Mouse (Mus musculus): ENCODE results near the gene Lamc1.

Lamc1 gene

DNA sequence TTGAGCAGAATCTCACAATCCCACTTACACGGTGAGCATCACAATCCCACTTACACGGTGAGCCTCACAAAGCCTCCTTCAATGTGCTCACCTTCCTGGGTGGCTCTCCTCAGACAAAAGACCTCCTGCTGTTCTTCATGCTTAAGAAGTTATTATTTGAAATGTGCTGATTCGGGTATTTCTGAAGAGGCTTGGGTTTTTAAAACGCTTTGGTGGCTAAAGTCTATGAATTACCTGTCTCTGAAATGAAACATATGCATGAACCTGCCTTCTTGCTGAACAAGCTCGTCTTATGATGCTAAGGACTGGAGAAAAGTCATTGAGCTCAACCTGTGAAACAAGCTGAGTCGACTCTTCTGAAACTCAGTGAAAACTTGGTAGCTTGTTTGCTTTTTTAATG lies 36.6 kb downstream of the Lamc1 start:
- DNase-seq: no peak

DNA sequence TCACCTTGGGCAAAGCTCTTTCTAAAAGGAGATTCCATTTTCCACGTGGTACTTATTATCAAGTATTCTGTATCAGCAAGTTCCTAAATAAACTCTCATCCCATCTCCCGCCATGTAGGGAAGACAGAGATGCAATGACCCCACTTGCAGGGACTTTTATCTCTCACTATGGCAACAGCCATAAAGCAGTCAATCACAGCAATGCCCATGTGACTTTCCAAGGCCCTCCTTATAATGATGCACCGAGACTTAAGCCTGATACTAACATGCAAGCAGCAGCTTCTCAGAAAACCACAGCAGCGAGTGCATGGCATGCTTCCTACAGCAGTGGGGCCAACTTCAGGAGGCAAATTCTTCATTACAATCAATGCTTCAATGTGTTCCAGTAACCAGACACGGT lies 39.7 kb downstream of the Lamc1 start:
- DNase-seq: no peak

DNA sequence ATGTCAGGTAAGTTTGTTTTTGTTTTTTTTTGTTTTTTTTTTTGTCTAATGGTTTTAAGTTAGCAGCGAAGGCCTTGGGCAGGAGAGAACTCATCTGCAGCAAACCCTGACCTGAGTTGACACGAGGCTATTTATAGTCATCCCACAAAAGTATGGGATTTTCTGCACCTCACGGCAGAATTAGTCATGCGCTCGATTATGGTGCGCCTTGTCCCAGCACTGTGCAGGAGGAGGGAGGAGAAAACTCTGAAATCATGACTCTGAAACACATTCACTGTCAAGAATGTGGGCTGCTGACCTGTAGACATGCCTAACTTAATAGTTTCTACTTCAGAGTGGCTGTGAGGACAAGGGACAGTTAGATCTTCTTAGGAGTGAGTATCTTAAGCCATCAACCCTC lies 40.4 kb downstream of the Lamc1 start:
- no peak for DNase-seq

DNA sequence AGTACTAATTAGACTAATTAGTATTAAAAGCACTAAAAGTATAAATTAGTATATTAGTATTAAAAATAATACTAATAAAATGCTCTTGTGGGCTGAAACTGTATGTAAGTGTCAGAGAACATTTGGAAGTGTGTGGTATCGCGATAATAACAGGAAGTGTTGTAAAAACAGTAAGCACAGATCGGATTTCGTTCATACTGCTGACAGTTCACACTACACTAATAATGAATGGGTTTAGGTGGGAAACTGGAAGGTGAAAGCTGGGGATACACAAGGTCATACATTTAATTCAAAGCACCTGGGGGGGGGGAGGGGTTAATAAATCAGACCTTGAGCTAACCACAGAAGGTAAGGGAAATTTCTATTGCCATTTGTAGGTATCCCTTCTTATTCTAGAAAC lies 41.2 kb downstream of the Lamc1 start:
- no peak for DNase-seq

DNA sequence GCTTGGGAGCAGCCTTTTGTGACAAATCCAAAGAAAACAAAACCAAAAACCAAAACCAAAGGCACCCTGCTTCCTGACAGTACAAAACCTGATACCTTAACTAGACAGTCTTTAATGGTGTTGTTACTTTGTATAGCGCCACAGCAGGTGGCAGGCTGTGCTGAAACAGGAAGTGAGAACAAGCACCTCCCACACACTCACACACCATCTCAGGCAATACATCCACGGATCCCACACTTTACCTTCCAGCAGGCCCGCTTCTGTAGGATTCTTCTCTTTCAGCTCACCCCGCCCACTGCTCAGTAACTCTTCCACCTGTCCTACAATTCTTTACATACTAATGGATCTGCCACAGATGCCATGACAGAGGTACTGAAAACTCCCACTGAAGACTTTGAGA lies 44.6 kb downstream of the Lamc1 start:
- no peak for DNase-seq

DNA sequence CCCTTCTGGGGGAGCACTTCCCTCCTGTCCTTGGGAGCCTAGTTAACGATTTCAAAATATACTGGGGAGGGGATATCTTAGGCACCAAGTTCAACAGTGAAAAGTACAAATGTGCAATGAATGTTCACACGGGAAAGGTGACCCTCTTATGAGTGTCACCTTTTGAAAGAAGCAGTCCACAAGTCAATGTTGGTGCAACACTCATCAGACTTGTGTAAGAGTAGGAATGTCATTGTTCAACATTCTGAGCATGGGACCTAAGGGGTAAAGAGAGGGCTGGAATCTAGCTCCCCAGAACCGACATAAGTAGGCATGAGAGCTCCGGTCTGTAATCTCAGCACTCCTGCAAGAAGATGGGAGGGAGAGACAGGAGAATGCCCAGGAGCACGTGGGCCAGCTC lies 45.1 kb downstream of the Lamc1 start:
- DNase-seq: no peak

DNA sequence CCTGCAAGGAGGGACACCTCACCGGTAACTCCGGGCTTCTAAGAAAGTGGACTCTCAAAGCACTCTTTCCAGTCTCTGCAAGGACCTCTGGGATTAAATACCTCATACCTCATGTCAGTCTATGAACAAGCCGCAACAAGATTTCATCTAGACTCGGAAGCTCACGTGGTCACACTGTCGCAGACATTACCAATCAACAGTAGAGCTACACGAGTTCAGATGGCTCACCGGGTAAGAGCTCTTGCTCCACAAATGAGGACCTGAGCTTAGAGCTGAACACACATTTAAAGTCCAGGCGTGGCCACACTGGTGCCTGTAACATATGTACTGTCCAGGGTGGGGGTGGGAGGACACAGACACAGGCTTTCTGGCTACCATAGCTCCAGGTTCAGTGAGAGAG lies 46.4 kb downstream of the Lamc1 start:
- no peak for DNase-seq

DNA sequence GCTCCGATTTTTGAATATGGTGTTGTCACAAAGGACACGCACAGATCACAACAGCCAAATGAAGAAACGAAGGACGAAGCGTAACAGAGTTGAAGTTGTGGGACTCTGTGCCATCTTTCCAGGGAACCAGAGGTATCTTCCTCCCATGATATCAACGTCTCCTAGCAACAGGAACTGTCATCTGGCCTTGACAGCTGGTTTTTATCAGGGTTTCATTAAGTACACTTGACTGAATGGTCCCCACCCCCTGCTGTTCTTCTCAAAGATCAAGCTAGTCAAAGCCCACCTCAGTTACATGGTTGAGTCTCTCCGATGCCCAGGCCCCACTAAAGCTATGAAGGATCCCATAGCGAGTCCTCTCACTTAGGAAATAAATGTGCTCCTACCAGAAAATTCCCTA lies 47.4 kb downstream of the Lamc1 start:
- no peak for DNase-seq

DNA sequence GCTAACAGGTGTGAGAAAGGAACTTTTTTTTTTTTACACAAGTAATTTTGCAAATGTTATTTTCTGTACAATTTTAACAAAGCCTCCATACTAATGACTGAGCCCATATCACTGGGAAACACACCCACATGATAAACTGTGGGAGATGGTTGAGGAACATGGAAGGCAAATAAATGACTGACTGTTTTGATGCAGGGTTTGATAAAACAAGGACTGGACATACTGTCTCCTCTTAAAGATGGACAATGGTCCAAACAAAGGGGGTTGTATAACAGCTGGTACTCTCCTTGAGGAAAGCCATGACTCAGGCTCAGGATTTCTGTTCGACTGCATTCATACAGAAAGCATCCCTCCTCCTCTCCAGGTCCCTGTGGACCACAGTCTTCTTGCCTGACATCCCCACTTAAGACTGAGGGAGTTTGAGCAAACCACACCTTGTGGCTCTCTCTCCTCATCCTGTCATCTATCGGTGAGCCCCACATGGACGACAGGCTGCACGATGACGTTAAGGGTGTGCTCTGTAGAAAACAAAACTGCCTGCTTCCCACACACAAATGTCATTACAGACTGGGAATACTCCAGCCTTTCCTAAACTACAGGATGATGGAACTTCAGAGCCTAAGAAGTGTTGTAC lies 50.1 kb downstream of the Lamc1 start:
- no peak for DNase-seq

DNA sequence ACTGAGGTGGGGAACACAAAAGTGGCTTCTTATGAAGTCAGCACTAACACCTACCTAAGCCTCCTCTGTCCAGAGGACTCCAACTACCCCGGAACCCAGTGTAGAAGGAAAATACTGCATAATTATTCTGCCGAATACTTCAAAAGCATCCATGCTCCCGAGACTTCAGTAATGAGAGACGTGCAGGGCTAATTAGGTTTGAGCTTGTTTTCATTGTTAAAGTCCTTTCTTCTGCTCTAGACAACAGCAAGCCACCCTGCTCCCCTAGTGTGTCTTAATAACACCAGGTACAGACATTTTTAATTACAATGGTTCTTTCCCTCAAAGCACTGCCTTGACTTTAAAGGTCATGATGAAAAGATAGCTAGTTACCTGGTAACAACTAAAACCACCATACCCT lies 51.1 kb downstream of the Lamc1 start:
- DNase-seq: no peak

DNA sequence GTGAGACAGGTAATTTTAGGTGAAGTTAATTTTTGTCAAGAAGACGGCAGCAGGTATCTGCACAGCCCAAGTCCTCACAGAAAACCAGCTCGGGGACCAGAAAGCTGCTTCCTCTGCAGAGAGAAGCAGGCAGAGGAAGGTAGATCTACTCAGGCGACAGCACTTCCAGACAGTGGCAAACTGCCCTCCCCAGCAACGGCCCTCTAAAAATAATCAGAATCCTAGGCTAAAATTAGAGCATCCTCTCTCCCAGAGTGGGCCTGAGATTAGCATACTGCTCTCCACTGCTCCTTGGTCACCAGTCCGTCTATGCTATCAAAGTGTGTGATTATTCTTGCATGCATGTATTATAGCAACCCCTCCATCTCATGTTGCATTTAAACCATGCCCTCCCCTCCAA lies 52.2 kb downstream of the Lamc1 start:
- DNase-seq: no peak

DNA sequence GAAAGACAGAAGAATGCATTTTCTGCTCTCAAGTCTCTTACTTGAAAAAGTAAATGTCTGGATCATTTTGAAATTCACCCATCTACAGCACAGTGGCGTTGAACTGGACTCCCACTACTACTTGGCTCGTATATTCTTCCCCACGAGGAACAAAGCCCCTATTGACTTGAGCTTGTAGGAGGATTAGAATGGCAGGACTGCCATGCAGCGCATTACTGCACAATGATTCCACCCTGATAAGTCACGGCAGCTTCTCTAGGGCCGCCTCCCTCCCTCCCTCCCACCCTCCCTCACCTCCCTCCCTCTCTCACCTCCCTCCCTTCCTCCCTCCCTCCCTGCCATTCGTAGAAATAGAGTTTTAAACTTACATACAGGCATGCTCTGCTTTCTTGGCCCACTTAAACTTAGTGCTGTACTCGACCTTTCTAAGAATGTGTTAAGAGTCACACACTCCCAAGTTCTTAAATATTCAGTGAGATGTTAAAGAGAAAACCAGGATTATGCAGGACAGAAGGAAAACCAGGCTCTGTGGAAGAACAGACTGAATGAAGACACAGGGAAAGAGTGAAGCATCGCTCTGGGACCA lies 54.5 kb downstream of the Lamc1 start:
- no peak for DNase-seq

DNA sequence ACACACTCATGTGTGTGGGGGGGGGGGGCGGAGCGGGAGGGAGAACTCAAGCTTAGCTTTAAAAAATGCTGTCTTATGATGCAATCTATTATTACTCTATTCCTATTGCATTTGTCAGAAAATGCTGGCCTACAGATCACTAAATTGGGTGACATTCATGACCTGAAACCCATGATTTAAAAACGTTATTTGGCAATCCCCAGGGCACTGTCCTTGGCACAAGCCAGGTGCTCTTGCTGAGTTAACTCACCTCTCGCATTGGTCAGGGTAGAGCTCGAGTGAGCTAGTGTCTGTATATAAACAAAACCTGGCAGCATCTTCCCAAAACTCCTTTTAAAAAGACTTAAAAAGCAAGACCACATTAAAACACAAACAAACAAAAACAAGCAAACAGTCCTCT lies 57.1 kb downstream of the Lamc1 start:
- DNase-seq: no peak

DNA sequence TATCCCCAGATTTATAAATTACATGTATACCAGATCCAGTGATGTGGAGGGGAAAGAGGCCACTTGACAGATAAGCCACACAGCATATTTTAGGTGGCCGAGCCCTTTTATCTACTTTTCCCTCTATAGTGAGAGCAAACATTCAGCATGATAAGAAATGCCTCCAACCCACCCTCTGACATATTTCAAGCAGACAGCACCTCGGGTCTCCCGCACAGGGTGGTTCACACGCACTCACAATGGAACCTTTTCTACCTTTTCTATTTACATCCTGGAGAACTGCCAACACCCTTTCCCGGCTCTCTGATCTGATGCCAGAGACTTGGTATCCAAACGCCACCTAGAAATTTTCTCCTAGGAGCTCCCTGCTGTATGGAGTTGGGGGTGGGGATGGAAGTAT lies 58.0 kb downstream of the Lamc1 start:
- DNase-seq: peak; percentile 49

DNA sequence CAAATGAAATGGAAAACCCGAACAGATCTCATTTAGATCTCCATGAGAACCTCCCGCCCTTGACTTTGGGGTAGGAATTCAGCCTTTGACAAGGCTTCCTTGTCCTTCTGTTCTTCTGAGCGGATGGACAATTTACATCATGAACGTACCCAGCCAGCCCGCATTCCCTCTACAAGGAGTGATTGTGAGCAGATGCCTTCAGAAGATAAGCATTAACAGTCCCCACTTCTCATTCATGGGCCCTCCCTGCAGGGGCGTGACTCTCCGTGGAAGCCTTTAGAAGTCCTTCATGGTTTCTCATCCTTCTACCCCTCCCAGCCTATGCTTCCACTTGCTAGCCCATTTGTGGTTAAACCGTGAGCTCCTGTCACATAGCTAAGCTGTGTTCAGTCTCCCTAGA lies 58.9 kb downstream of the Lamc1 start:
- no peak for DNase-seq

DNA sequence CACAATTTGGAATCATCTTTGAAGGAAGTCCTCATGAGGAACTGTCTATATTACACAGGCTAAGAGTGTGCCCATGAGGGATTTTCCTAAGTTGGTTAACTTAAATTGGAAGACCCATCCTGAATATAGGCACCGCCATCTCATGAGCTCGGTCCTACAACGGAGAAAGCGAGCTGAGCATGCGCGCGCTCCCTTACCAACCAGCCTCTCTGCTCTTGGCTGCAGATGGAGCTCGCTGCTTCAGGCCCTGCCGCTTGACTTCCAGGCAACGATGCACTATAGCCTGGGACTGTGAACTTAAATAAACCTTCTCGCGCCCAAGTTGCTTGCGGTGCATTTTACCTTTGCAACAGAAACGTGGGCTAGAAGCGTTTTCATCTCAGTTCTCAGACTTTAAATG lies 61.8 kb downstream of the Lamc1 start:
- DNase-seq: no peak

DNA sequence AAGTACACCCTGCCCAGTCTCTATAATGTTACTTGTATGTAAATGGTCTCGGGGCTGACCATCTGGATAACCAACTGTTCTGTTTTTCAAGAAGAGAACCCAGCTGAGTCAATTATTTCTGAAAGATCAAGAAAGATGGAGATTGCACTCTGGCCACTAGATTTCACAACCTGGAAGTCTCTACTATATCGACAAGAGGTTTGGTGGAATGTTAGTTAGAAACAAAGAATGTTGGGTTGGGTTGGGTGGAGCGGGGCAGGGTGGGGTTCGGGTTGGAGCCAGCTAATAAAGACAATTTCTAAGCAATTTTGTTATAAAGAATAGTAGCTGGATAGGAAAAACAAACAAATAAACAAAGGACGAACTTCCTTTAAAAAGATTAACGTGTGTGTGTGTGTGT lies 62.9 kb downstream of the Lamc1 start:
- DNase-seq: no peak

DNA sequence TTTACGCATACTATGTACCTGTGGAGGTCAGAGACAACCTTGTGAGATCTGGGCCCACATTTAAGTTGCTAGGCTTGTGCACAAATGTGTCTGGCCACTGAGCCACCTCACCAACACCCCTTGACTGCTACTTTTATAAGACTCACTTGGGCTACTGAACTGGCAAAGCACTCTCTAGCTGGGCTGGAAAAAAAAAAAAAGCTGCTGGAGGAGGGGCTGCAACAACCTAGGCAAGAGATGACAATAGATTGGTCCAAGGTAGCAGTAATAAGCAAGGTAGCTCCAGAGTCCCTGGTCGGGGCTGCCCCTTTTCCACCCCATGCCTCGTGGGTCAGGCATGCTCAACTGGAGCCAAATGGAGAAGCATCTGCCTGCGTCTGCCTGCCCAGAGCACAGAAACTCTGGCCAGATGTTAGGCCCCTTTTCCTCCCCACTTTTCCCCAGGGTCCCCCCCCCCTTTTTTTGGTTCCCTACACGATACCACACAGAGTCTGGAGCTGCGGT lies 63.7 kb downstream of the Lamc1 start:
- DNase-seq: no peak

DNA sequence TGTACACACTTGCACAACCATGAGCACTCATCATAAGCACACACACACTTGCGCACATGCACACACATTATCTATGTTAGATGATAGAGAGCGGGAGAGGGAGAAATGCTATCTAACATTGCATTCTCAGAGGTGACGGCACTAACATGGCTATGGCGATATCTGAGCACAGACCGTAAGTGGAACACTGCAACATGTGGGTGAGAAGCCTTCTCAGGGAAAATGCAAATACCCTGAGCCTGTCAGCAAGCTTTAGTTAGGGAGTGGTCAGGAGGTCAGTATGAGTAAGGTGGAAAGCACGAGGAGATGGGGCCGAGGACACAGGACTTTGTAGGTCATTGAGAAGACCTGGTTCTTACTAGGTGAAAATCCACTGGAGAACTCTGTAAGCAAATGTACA lies 64.3 kb downstream of the Lamc1 start:
- DNase-seq: no peak

DNA sequence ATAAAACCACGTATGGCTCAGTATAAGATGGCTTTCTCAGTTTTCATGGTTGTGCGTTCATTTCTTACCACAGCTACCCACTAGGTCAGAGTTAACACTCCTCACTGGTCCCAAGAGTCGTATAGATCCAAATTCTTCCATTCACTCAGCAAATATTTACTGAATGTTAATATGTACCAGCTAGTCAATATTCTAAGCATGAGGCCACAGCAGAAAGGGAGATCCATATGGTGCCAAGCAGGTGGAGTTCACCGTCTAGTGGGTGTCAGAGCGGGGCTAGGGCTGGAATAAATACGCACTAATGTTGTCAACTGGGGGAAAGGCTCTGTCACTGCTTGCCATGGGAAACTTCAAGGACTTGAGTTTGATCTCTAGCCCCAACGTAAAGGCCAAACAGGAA lies 64.9 kb downstream of the Lamc1 start:
- no peak for DNase-seq

DNA sequence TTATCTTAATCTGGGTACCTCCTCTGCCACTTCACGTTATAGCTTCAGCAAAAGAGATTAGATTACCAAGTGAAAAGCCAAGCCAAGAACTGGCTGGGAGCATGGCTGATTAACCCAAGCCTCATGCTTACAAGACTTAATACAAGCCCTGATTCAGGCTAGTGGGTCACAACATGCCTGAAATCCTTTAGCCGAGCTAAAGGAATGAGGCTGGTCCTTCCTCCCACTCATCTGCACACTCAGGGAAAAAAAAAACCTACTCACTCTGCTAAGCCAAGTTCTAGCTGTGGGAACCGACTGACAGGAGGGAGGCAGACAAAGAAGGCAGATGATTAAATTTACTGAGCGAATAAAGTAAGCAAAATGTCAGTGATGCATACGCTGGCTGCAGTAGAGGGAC lies 65.7 kb downstream of the Lamc1 start:
- peak; percentile 19 for DNase-seq

DNA sequence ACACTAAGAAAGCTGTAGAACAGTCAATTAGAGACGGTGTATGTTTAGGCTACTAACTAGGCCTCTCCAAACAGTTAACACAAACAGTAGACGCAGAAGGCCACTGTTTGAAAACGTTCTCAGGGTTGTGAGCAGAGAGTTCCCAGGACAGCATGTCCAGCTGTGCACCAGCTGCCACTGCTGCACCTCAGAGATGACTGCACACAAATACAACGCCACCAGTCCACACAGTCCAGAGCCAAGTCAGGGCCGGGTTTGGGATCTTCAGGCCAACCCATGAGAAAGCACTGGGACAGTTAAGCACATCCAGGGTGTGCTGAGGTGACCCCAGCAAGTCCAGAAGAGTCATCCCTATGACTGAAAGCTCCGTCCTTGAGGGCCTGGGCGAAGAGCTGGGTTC lies 67.0 kb downstream of the Lamc1 start:
- DNase-seq: peak; percentile 71

DNA sequence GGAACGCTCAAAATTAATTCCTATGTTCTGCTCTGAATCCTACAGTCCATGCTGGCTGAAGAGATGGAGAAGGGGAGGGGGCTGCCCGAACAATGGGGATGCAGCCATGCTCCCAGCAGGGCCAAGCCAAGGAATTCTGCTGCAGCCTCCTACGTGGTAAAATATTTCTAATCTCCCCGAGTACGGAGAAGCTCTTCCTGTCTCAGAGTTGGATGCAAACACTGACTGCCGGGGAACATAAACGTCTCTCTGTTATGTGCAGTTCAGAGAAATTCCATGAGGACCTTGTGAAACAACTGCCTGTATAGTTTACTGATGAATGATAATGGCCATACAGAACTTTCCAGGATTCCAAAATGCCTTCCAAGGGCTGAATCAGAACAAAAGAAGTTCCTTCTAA lies 67.5 kb downstream of the Lamc1 start:
- peak; percentile 43 for DNase-seq

DNA sequence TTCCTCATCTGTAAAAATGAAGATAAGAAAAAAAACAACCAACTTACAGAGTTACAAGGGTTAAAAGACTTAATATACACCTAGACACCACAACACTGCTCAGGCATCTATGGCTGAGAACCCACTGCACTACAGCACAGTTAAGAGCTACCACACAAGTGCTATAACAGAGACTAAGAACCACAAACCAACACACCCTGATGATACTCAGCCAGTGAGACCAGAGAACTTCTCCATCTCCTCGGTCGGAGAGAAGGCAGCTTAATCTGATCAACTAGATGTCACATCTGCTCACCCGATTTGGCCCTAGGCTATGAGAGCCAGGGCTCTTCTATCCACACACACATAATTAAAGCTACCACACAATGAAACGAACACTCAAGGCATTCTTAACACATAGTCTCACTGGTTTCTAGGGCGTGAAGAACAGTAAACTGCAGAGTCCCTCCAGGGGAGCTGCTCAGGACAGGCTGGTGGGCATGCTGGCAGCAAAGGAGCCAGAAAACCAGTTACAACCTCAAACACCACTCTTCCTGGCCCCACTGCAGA lies 72.8 kb downstream of the Lamc1 start:
- peak; percentile 60 for DNase-seq

All from lung, postnatal 10 days (tissue).